ENCODE assay signal across 22 mouse cellular contexts in the genomic region with DNA sequence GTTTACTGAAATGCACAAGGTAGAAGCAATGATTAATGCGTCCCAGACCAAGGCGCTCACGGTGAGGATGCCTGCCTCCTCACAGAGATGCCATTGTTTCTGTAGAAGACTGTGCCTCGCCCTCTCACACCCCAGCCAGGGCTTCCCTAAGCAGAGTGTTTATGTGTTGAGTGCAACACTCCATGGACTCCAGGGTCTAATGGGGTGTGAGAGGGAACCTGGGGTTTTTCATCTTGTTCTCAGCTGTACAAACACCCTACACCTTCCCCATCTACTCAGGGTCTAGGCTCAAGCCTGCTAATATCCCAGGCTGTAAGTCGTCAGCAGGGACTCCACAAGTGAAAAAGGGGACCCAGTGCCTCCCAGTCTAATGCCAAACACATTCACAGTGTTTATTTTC.
"Had no signal": no experiment of that assay in that cellular context is flagged by ENCODE, and none has a peak within 500 bp of the region (broad histone marks: within the 10 kb centered on the region; RNA-seq: fewer than 3 reads in every experiment).

No protein-coding gene starts in this region.

- H3K27me3 ChIP-seq: liver, embryonic 12.5 days; liver, embryonic 15.5 days; midbrain, embryonic 13.5 days; neural tube, embryonic 13.5 days; stomach, embryonic 15.5 days had no signal

- H3K4me2 ChIP-seq: limb, embryonic 13.5 days; liver, embryonic 12.5 days; liver, embryonic 15.5 days; lung, embryonic 14.5 days; midbrain, embryonic 13.5 days; neural tube, embryonic 13.5 days; stomach, embryonic 15.5 days had no signal

- H3K9ac ChIP-seq: limb, embryonic 13.5 days; liver, embryonic 12.5 days; liver, embryonic 15.5 days; lung, embryonic 14.5 days; midbrain, embryonic 13.5 days; neural tube, embryonic 13.5 days; stomach, embryonic 15.5 days had no signal

- DNase-seq: kidney, adult 2 months; kidney, postnatal 25 days; layer of hippocampus, adult 9-11 months; liver; lung, embryonic 14.5 days; retina, postnatal 1 day; right cerebral cortex, postnatal 25 days; spleen, adult 18-20 months; thymus, postnatal 25 days had no signal

- H3K9me3 ChIP-seq: limb, embryonic 13.5 days; liver, embryonic 12.5 days; liver, embryonic 15.5 days; midbrain, embryonic 10.5 days; midbrain, embryonic 13.5 days; neural tube, embryonic 13.5 days; stomach, embryonic 15.5 days had no signal

- H3K4me1 ChIP-seq: limb, embryonic 13.5 days; liver, embryonic 12.5 days; liver, embryonic 15.5 days; midbrain, embryonic 10.5 days; midbrain, embryonic 13.5 days; neural tube, embryonic 13.5 days; stomach, embryonic 15.5 days had no signal

- ATAC-seq: intestine, postnatal 0 days; liver, embryonic 12.5 days; lung, postnatal 0 days; midbrain, embryonic 13.5 days; midbrain, embryonic 16.5 days had no signal

- H3K36me3 ChIP-seq: limb, embryonic 13.5 days; liver, embryonic 12.5 days; liver, embryonic 15.5 days; midbrain, embryonic 10.5 days; midbrain, embryonic 13.5 days; neural tube, embryonic 13.5 days; stomach, embryonic 15.5 days had no signal

- H3K4me3 ChIP-seq: layer of hippocampus, adult 2 months; limb, embryonic 13.5 days; liver, embryonic 12.5 days; liver, embryonic 15.5 days; midbrain, embryonic 10.5 days; midbrain, embryonic 13.5 days; neural tube, embryonic 13.5 days; stomach, embryonic 15.5 days had no signal

- H3K27ac ChIP-seq: kidney, postnatal 0 days; layer of hippocampus, adult 2 months; limb, embryonic 13.5 days; liver, embryonic 12.5 days; liver, embryonic 15.5 days; macrophage; midbrain, embryonic 10.5 days; midbrain, embryonic 13.5 days; neural tube, embryonic 13.5 days; stomach, embryonic 15.5 days had no signal
